Mouse (Mus musculus) right cerebral cortex, postnatal 36 days (tissue): ENCODE results near the gene Rtn2.

Experiments used
- DNase-seq, 2 experiments: peaks; one replicate each; pipeline ENCODE4 v3.0.0; 2022; ENCODE audit warnings: low spot score in 2 of 2, mixed read lengths in 1 of 2

The Rtn2 gene

GRCm38 (mm10) chr7:19319458-19319857, 37.0 kb downstream of the Rtn2 start:
- DNase-seq: no peak

GRCm38 (mm10) chr7:19319906-19320305, 37.5 kb downstream of the Rtn2 start:
- DNase-seq: peak; percentile 95

GRCm38 (mm10) chr7:19320637-19321036, 38.2 kb downstream of the Rtn2 start:
- no peak for DNase-seq

- DNase-seq: no peak
Measured at GRCm38 (mm10) chr7:19321464-19321863, 39.0 kb downstream of the Rtn2 start.

GRCm38 (mm10) chr7:19322489-19322888, 40.1 kb downstream of the Rtn2 start:
- DNase-seq: no peak

GRCm38 (mm10) chr7:19324221-19324620, 41.8 kb downstream of the Rtn2 start:
- DNase-seq: no peak

GRCm38 (mm10) chr7:19325262-19326199, 43.1 kb downstream of the Rtn2 start:
- no peak for DNase-seq

- peak; percentile 67 to 69 for DNase-seq
Measured at GRCm38 (mm10) chr7:19326359-19326758, 43.9 kb downstream of the Rtn2 start.

GRCm38 (mm10) chr7:19327128-19327527, 44.7 kb downstream of the Rtn2 start:
- DNase-seq: peak; percentile 81 to 87

- no peak for DNase-seq
Measured at GRCm38 (mm10) chr7:19327782-19328181, 45.4 kb downstream of the Rtn2 start.

- no peak for DNase-seq
Measured at GRCm38 (mm10) chr7:19328425-19328824, 46.0 kb downstream of the Rtn2 start.

- DNase-seq: no peak
Measured at GRCm38 (mm10) chr7:19331910-19332309, 49.5 kb downstream of the Rtn2 start.

- peak; percentile 85 to 88 for DNase-seq
Measured at GRCm38 (mm10) chr7:19332709-19333352, 50.4 kb downstream of the Rtn2 start.

GRCm38 (mm10) chr7:19335583-19335982, 53.2 kb downstream of the Rtn2 start:
- DNase-seq: no peak

- peak in 1 of 2 experiments; percentile 56 for DNase-seq
Measured at GRCm38 (mm10) chr7:19337122-19337521, 54.7 kb downstream of the Rtn2 start.

GRCm38 (mm10) chr7:19338060-19338459, 55.6 kb downstream of the Rtn2 start:
- DNase-seq: no peak

GRCm38 (mm10) chr7:19338596-19338995, 56.2 kb downstream of the Rtn2 start:
- DNase-seq: no peak

- no peak for DNase-seq
Measured at GRCm38 (mm10) chr7:19341250-19341649, 58.8 kb downstream of the Rtn2 start.

- peak; percentile 50 to 69 for DNase-seq
Measured at GRCm38 (mm10) chr7:19341761-19342409, 59.5 kb downstream of the Rtn2 start.

GRCm38 (mm10) chr7:19342481-19343027, 60.1 kb downstream of the Rtn2 start:
- DNase-seq: peak; percentile 80 to 84

- DNase-seq: peak in 1 of 2 experiments; percentile 50
Measured at GRCm38 (mm10) chr7:19343210-19343808, 60.9 kb downstream of the Rtn2 start.
